Comparison of ENCODE assay signal across 9 mouse cellular contexts in the genomic region with DNA sequence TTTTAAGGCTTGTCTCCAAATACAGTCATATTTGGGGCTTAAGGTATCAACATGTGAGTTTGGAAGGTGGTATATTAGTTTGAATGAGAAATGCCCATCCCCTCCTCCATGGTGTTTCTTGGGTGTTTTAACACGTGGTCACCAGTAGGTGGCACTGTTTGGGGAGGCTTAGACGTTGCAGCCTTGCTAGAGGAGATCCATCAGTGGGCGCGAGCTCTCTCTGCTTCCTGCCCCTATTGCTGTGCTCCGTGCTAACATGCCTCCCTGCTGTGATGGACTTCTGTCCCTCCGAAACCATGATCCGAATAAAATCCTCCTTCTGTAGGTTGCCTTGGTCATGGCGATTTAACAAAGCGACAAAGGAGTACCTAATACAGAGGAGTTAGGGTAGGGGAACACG.
DNase-seq lines count a peak whose midpoint lies in the region; ATAC-seq and TF ChIP-seq lines count a peak whose summit lies in the region.
"Had no signal": no experiment of that assay in that cellular context is flagged by ENCODE, and none has a peak within 500 bp of the region (broad histone marks: within the 10 kb centered on the region; RNA-seq: fewer than 3 reads in every experiment).

No protein-coding gene starts in this region.

- no peak for ATAC-seq in megakaryocyte, adult 5-6 weeks (ENCODE audit: poor library complexity, severe bottlenecking)
- no peak for ATAC-seq in intestine, embryonic 16.5 days

- no peak for TF ChIP-seq POLR2A in embryonic fibroblast, embryonic 13.5 days (IDR thresholded peaks at IDR 0.05; ENCODE audit: low read depth, low read length)
- no peak for TF ChIP-seq POLR2A in small intestine, adult 2 months (IDR thresholded peaks at IDR 0.05; ENCODE audit: low read depth, low read length)

- no peak overlapping the region for H3K4me2 ChIP-seq in intestine, embryonic 16.5 days (ENCODE audit: low read depth, low read length)

- H3K4me3 ChIP-seq in megakaryocyte, embryonic 14.5 days (replicated peaks): peak overlapping the region; percentile 36
- H3K4me3 ChIP-seq in embryonic fibroblast, embryonic 13.5 days (ENCODE audit: insufficient read depth, low read length): no peak overlapping the region
- no peak overlapping the region for H3K4me3 ChIP-seq in small intestine, adult 2 months (ENCODE audit: low read depth, low read length)
- no peak overlapping the region for H3K4me3 ChIP-seq in intestine, embryonic 16.5 days (ENCODE audit: low read length)

- peaks cover 16% of the 10 kb centered on the region for H3K9me3 ChIP-seq in megakaryocyte, embryonic 14.5 days
- H3K9me3 ChIP-seq in intestine, embryonic 16.5 days (ENCODE audit: control insufficient read depth, low read length): no peaks in the 10 kb centered on the region

- no peak overlapping the region for H3K9ac ChIP-seq in intestine, embryonic 16.5 days (ENCODE audit: low read depth, low read length)

- H3K36me3 ChIP-seq in megakaryocyte, embryonic 14.5 days (replicated peaks; ENCODE audit: low read length): no peaks in the 10 kb centered on the region
- H3K36me3 ChIP-seq in small intestine, adult 2 months (ENCODE audit: control insufficient read depth, insufficient read depth, low read length): no peaks in the 10 kb centered on the region
- H3K36me3 ChIP-seq in intestine, embryonic 16.5 days (ENCODE audit: control insufficient read depth, insufficient read depth, low read length): no peaks in the 10 kb centered on the region
- H3K36me3 ChIP-seq: G1E had no signal

- peak; percentile 22 to 34 for DNase-seq in cerebellum, adult 18-20 months
- DNase-seq in cerebellum, adult 9-10 months: no peak
- no peak for DNase-seq in adrenal gland, postnatal 4 days (ENCODE audit: low spot score in 2 of 2)

- no peaks in the 10 kb centered on the region for H3K4me1 ChIP-seq in megakaryocyte, embryonic 14.5 days
- H3K4me1 ChIP-seq in embryonic fibroblast, embryonic 13.5 days (ENCODE audit: control insufficient read depth, insufficient read depth, low read length): no peaks in the 10 kb centered on the region
- no peaks in the 10 kb centered on the region for H3K4me1 ChIP-seq in small intestine, adult 2 months (ENCODE audit: control insufficient read depth, insufficient read depth, insufficient read length, low read length)
- no peaks in the 10 kb centered on the region for H3K4me1 ChIP-seq in intestine, embryonic 16.5 days (ENCODE audit: control insufficient read depth, insufficient read depth, low read length)

- 33% methylated on average over 10 of the region's 10 CpGs for WGBS in small intestine, adult 2 months
- WGBS in intestine, embryonic 16.5 days: 35% methylated on average over 10 of the region's 10 CpGs

- TF ChIP-seq CTCF in embryonic fibroblast, embryonic 13.5 days (IDR thresholded peaks at IDR 0.05; ENCODE audit: borderline replicate concordance, insufficient read depth, low read length): 0 out of 2 replicates have a peak, but pooled peaks have one; percentile 28
- peak; percentile 39; the same call in 1 of the 2 replicates for TF ChIP-seq CTCF in small intestine, adult 2 months (IDR thresholded peaks at IDR 0.05; ENCODE audit: extremely low read depth, insufficient read length, insufficient replicate concordance, low read depth, low read length)

- H3K27me3 ChIP-seq in megakaryocyte, embryonic 14.5 days (replicated peaks): no peaks in the 10 kb centered on the region
- no peaks in the 10 kb centered on the region for H3K27me3 ChIP-seq in small intestine, adult 2 months (ENCODE audit: control insufficient read depth, insufficient read depth, low read length)
- H3K27me3 ChIP-seq in intestine, embryonic 16.5 days (replicated peaks; ENCODE audit: control insufficient read depth, insufficient read depth, low read length): no peaks in the 10 kb centered on the region

- H3K27ac ChIP-seq in embryonic fibroblast, embryonic 13.5 days (ENCODE audit: insufficient read depth, low read length): no peak overlapping the region
- no peak overlapping the region for H3K27ac ChIP-seq in small intestine, adult 2 months (ENCODE audit: insufficient read depth, low read depth, low read length)
- no peak overlapping the region for H3K27ac ChIP-seq in intestine, embryonic 16.5 days (ENCODE audit: low read length)

Comparison
In these comparisons a context has a peak if more than half of its experiments do, and no peak if none do; other contexts are left out.
1. DNase-seq: peak in cerebellum, adult 18-20 months (2 of 2); none in cerebellum, adult 9-10 months (single experiment) and adrenal gland, postnatal 4 days (0 of 2).